Mouse (Mus musculus) hindbrain, embryonic 16.5 days (tissue): ENCODE measurements around the gene Fbp2. TPM values are rescaled to one million over a fixed set of nuclear protein-coding genes. Genes with fewer than 3 reads are reported as not detected.
"Not testable (repeated sequence)": the region's sequence is repeated elsewhere in the genome, so short reads cannot be mapped to it uniquely, and the experiment has no call there.

ENCODE experiments used
- ATAC-seq: fragments of 200-750 bp; cut with Nextera tagmentation; 2 replicates; pipeline ENCODE4 v1.8.0; 2017; ENCODE audit warnings: moderate TSS enrichment, moderate library complexity
- H3K27ac ChIP-seq: fragments of 300-500 bp; sonication (generic); 2 replicates; pipeline ENCODE4 v1.5.1; 2014; ENCODE audit warnings: low read depth, mild to moderate bottlenecking, control low read depth, low read length, moderate library complexity
- H3K27me3 ChIP-seq: fragments of 300-500 bp; sonication (generic); replicated peaks from 2 replicates; pipeline ENCODE4 v1.6.1; 2014; ENCODE audit warnings: low read length; ENCODE audit not compliant: control insufficient read depth, insufficient read depth
- H3K36me3 ChIP-seq: fragments of 300-500 bp; sonication (generic); 2 replicates; pipeline ENCODE4 v1.6.1; 2014; ENCODE audit warnings: mild to moderate bottlenecking, low read length, moderate library complexity, mixed read lengths; ENCODE audit not compliant: control insufficient read depth, insufficient read depth
- H3K4me1 ChIP-seq: fragments of 300-500 bp; sonication (generic); 2 replicates; pipeline ENCODE4 v1.6.1; 2014; ENCODE audit warnings: low read depth, low read length; ENCODE audit not compliant: control insufficient read depth, insufficient read depth
- H3K4me2 ChIP-seq: fragments of 300-500 bp; sonication (generic); 2 replicates; pipeline ENCODE4 v1.6.1; 2014; ENCODE audit warnings: mild to moderate bottlenecking, low read length, control low read depth, moderate library complexity
- H3K4me3 ChIP-seq: fragments of 300-500 bp; sonication (generic); 2 replicates; pipeline ENCODE4 v1.5.1; 2014; ENCODE audit warnings: mild to moderate bottlenecking, low read length, control low read depth, moderate library complexity
- H3K9ac ChIP-seq: fragments of 300-500 bp; sonication (generic); 2 replicates; pipeline ENCODE4 v1.6.1; 2014; ENCODE audit warnings: low read depth, mild to moderate bottlenecking, control low read depth, low read length, moderate library complexity
- H3K9me3 ChIP-seq: fragments of 300-500 bp; sonication (generic); 2 replicates; pipeline ENCODE4 v1.6.1; 2014; ENCODE audit warnings: mild to moderate bottlenecking, low read length, moderate library complexity; ENCODE audit not compliant: control insufficient read depth
- WGBS: fragments of 180-500 bp; shearing (Covaris S2); extraction: QIAGEN DNeasy Blood & Tissue Kit; methylation state at CpG from one replicate; pipeline ENCODE4 v1.1.7; 2014; 5-methylcytosine and 5-hydroxymethylcytosine counted together
- polyA plus RNA-seq: library from polyadenylated mRNA; unstranded; fragments of >200 nt; fragmentation: Nextera tagmentation; extraction: Ambion mirVana; gene quantifications from 2 replicates; pipeline ENCODE4 v1.2.1, GENCODE M21; 2015

Gene Fbp2
- polyA plus RNA-seq, 1 experiment from 2014 or later, result 0.89 TPM

- Histone ChIP-seq H3K4me1 (no peaks in the 10 kb centered on the region), H3K9ac (peak overlapping the region; percentile 54), H3K4me2 (peak overlapping the region; percentile 82), H3K36me3 (no peaks in the 10 kb centered on the region), H3K27me3 (no peaks in the 10 kb centered on the region), H3K4me3 (peak overlapping the region; percentile 46), H3K9me3 (no peaks in the 10 kb centered on the region), H3K27ac (no peak overlapping the region)
- 31% methylated on average over 25 of the region's 25 CpGs for WGBS
- ATAC-seq, result peak; percentile 69
These were observed 2.6 kb downstream of the Fbp2 start for GRCm38 (mm10) chr13:62855396-62856304.

GRCm38 (mm10) chr13:62854666-62855065, 3.6 kb downstream of the Fbp2 start:
- H3K27ac ChIP-seq, result no peak overlapping the region
- no peak overlapping the region; the same call in 1 of the 2 replicates for H3K9ac ChIP-seq
- no peaks in the 10 kb centered on the region for H3K27me3 ChIP-seq
- no peak for ATAC-seq
- 12% methylated on average over 15 of the region's 15 CpGs for WGBS
- no peaks in the 10 kb centered on the region for H3K9me3 ChIP-seq
- no peak overlapping the region for H3K4me3 ChIP-seq
- H3K4me2 ChIP-seq, result peak overlapping the region; percentile 43
- H3K4me1 ChIP-seq, result no peaks in the 10 kb centered on the region
- H3K36me3 ChIP-seq, result no peaks in the 10 kb centered on the region

DNA sequence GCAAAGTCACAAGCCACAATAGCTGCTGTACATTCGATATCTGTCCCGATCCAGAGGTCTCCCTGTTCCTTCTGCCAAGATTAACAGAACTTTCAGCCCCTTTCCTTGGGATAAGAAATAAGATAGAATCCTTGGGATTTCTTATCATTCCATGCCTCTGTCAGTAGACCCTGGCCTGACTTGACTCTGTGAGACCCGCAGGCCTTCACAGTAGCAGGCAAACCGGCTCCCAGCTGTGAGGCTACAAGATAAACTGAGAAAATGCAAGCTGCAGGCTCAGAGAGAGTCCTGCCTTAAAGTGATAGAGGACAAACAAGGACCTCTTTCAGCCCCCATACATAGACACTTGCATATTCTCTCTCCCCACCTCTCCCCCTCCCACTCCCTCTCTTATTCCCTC, 24.9 kb downstream of the Fbp2 start:
- WGBS, result 47% methylated on average over 4 of the region's 4 CpGs

DNA sequence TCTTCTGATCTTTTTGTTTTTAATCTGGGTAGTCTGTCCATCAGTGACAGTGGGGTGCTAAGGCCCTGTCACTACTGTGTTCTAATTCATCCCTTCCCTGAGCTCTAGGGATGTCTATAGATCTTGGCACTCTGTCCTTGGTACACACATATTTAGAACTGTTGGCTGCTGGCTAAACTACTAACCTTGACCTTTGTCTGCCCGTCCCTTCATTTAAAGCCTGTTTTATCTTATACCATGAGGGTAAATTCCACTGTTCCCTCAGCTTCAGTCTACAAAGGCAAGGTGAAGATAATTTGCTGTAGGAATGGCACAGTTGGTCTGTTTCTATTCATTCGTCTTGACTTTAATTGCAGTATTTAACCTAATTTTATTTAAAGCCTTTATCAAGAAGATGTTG, 26.0 kb downstream of the Fbp2 start:
- H3K9me3 ChIP-seq, result no peaks in the 10 kb centered on the region
- ATAC-seq, result no peak

More for the DNA sequence above, 24.9 kb downstream of the Fbp2 start:
- Histone ChIP-seq H3K4me3 (no peak overlapping the region), H3K4me1 (no peaks in the 10 kb centered on the region), H3K4me2 (no peak overlapping the region), H3K9ac (no peak overlapping the region), H3K27ac (no peak overlapping the region), H3K27me3 (no peaks in the 10 kb centered on the region), H3K36me3 (no peaks in the 10 kb centered on the region), H3K9me3 (no peaks in the 10 kb centered on the region)
- no peak for ATAC-seq

DNA sequence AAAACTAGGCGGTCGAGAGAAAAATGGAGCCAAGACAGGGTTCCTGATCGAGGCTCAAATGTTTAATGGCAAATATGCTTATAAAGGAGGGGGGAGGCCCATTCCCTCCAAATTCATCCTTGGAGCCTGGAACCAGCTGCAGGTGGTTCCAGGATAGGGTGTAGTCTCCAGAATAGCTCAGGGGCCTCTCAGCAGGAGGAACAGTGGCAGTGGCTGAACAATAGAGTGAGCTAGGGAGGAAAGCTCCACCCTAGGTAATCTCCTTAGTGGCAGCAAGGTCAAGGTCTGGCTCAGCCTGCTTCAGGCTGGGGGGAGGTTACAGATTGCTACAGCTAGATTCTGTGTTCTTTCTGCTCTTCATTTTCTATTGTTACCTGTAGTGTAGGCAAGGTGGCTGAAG, 42.5 kb downstream of the Fbp2 start:
- not testable (repeated sequence) for H3K36me3 ChIP-seq, H3K9ac ChIP-seq, H3K4me2 ChIP-seq, H3K9me3 ChIP-seq, ATAC-seq, H3K4me3 ChIP-seq, H3K27ac ChIP-seq, H3K4me1 ChIP-seq, H3K27me3 ChIP-seq
- WGBS, result 76% methylated on average over 3 of the region's 3 CpGs

More for the DNA sequence above, 26.0 kb downstream of the Fbp2 start:
- Histone ChIP-seq H3K27me3 (no peaks in the 10 kb centered on the region), H3K9ac (no peak overlapping the region), H3K4me1 (no peaks in the 10 kb centered on the region), H3K27ac (no peak overlapping the region), H3K4me3 (no peak overlapping the region), H3K4me2 (no peak overlapping the region), H3K36me3 (no peaks in the 10 kb centered on the region)
- WGBS, result 92% methylated on average over 2 of the region's 2 CpGs

DNA sequence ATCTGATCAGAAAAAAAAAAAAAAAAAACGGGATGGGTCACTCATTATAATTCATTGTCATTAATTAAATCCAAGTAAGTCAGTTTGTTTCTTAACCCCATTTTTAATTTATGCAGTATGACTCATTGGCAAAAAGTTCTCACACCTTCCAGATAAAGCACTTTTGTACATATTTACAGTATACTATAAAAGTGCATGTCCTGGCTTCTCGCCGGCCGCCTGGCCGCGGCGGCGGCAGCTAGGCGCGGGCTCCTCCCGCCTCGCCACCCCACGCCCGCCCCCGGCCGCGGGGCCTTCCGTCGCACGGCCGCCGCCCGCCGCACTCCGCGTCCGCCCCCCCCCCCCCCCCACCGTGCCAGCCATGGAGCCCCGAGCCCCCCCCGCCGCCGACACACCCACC, 45.5 kb downstream of the Fbp2 start:
- no peaks in the 10 kb centered on the region for H3K27me3 ChIP-seq
- H3K27ac ChIP-seq, result no peak overlapping the region
- 0 out of 2 replicates have a peak, but pooled peaks have one; percentile 20 for ATAC-seq
- peak overlapping the region; percentile 47 for H3K9ac ChIP-seq
- WGBS, result 14% methylated on average over 31 of the region's 32 CpGs
- H3K36me3 ChIP-seq, result no peaks in the 10 kb centered on the region
- peak overlapping the region; percentile 44 for H3K4me3 ChIP-seq
- H3K4me1 ChIP-seq, result no peaks in the 10 kb centered on the region
- H3K4me2 ChIP-seq, result peak overlapping the region; percentile 68
- H3K9me3 ChIP-seq, result no peaks in the 10 kb centered on the region

GRCm38 (mm10) chr13:62807981-62808380, 50.2 kb downstream of the Fbp2 start:
- H3K4me2 ChIP-seq, H3K4me1 ChIP-seq, H3K9me3 ChIP-seq, H3K27ac ChIP-seq, ATAC-seq, H3K36me3 ChIP-seq, H3K4me3 ChIP-seq, H3K27me3 ChIP-seq, H3K9ac ChIP-seq: not testable (repeated sequence)
- 91% methylated on average over 6 of the region's 6 CpGs for WGBS

Other genes with a start within 250 kb of the Fbp2 start
- gene 6720489N17Rik, start 234.2 kb downstream of the Fbp2 start, polyA plus RNA-seq, result 7.2 and 10.0 TPM in 2 replicates
- 29.9 and 31.2 TPM in 2 replicates for gene Platr25, start 97.7 kb downstream of the Fbp2 start, polyA plus RNA-seq
- gene Gm5141, start 72.6 kb downstream of the Fbp2 start, polyA plus RNA-seq, result 9.9 and 10.7 TPM in 2 replicates
- 0.55 and 0.68 TPM in 2 replicates for gene Fbp1, start 29.9 kb upstream of the Fbp2 start, polyA plus RNA-seq
- gene 2010111I01Rik, start 106.5 kb upstream of the Fbp2 start, polyA plus RNA-seq, result 28.6 and 30.1 TPM in 2 replicates